In the genomic region with DNA sequence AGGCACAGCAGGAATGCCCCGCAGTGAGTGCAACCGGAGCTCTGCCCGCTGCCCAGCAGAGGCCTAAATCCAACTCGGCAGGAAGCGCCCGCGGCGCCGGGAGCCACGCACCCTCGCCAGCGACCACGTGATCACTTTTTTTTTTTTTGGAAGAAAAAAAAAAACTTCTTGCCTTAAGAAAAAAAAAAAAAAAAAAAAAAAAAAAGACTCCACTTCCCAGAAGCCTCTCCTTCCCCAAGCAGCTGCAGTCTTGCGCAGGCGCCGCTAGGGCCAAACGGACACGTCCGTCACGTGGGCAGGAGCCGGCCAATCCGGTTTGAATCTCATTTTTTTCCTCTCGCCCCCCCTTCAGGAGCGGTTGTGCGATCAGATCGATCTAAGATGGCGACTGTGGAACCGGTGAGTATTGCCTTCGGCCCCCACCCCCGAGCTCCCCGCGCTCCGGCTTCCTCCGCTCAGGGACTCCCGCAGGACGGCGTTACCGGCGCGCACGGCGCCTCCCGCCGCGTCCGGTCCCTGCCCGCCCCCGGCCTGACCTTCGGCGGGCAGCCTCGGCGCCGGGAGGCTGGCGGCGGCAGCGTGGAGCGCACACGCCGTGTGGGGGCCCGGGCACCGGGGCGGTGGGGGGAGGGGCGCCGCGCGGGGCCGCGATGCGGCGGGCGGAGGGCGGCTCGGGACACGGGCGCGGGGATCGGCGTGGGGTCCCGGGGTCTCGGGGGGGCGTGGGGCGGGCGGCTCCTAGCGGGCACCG, we compare ENCODE assay signal across 8 mouse cellular contexts. TPM values are rescaled to one million over a fixed set of nuclear protein-coding genes. Genes with fewer than 3 reads are reported as not detected.
DNase-seq lines count a peak whose midpoint lies in the region; ATAC-seq and TF ChIP-seq lines count a peak whose summit lies in the region.

No protein-coding gene starts in this region.

- H3K79me2 ChIP-seq in MEL (ENCODE audit: control insufficient read depth, insufficient read depth, low read length, poor library complexity) = peaks cover 51% of the 10 kb centered on the region

- peak overlapping the region; percentile 89 for H3K27ac ChIP-seq in MEL (ENCODE audit: control insufficient read depth, low read depth, low read length)
- peak overlapping the region; percentile 23; the same call in 1 of the 2 replicates for H3K27ac ChIP-seq in cerebellum, adult 2 months (ENCODE audit: insufficient read depth, low read length)
- peak overlapping the region; percentile 98 for H3K27ac ChIP-seq in forebrain, postnatal 0 days (ENCODE audit: low read depth, low read length)
- peak overlapping the region; percentile 93 for H3K27ac ChIP-seq in lung, embryonic 15.5 days

- H3K27me3 ChIP-seq in MEL (ENCODE audit: control insufficient read depth in 1 of 2, insufficient read depth in 2 of 2, low read length in 2 of 2) = no peaks in the 10 kb centered on the region
- H3K27me3 ChIP-seq in cerebellum, adult 2 months (ENCODE audit: control insufficient read depth, insufficient read depth, low read length) = no peaks in the 10 kb centered on the region
- no peaks in the 10 kb centered on the region; the same call in 1 of the 2 replicates for H3K27me3 ChIP-seq in forebrain, postnatal 0 days (ENCODE audit: insufficient read depth, low read length)
- H3K27me3 ChIP-seq in lung, embryonic 15.5 days = no peaks in the 10 kb centered on the region

- WGBS in cerebellum, adult 2 months = under 1% methylated on average over 80 of the region's 85 CpGs
- WGBS in forebrain, postnatal 0 days = under 1% methylated on average over 61 of the region's 85 CpGs
- WGBS in lung, embryonic 15.5 days = under 1% methylated on average over 73 of the region's 85 CpGs

- ATAC-seq in forebrain, postnatal 0 days = peak; percentile 96
- peak; percentile 92 for ATAC-seq in lung, embryonic 15.5 days (ENCODE audit: borderline replicate concordance, extremely low read depth, low FRiP score, low TSS enrichment)

- no peak for TF ChIP-seq CTCF in MEL (IDR thresholded peaks at IDR 0.05 in 2 of 3, conservative IDR thresholded peaks at IDR 0.05 in 1 of 3; ENCODE audit: control insufficient read depth in 1 of 3, insufficient read depth in 1 of 3, low read depth in 2 of 3, low read length in 3 of 3, poor library complexity in 1 of 3, severe bottlenecking in 1 of 3)
- TF ChIP-seq CTCF in cerebellum, adult 2 months (IDR thresholded peaks at IDR 0.05; ENCODE audit: borderline replicate concordance, insufficient read depth, low read depth, low read length) = no peak
- TF ChIP-seq CTCF in forebrain, postnatal 0 days (IDR thresholded peaks at IDR 0.05; ENCODE audit: low read depth) = peak; percentile 56

- peaks cover 0 to 39% of the 10 kb centered on the region in 2 experiments; a peak in 3 of 4 replicates for H3K36me3 ChIP-seq in MEL (ENCODE audit: control insufficient read depth in 1 of 2, insufficient read depth in 2 of 2, low read length in 2 of 2)
- H3K36me3 ChIP-seq in forebrain, postnatal 0 days (ENCODE audit: insufficient read depth) = no peaks in the 10 kb centered on the region
- no peaks in the 10 kb centered on the region for H3K36me3 ChIP-seq in lung, embryonic 15.5 days

- H3K9ac ChIP-seq in MEL (ENCODE audit: control insufficient read depth, low read depth, low read length, poor library complexity, severe bottlenecking) = peak overlapping the region; percentile 94
- peak overlapping the region; percentile 91 for H3K9ac ChIP-seq in forebrain, postnatal 0 days
- H3K9ac ChIP-seq in lung, embryonic 15.5 days = peak overlapping the region; percentile 96

- peak overlapping the region; percentile 93 for H3K4me2 ChIP-seq in forebrain, postnatal 0 days (ENCODE audit: low read depth)
- peak overlapping the region; percentile 78 for H3K4me2 ChIP-seq in lung, embryonic 15.5 days

- DNase-seq in MEL (ENCODE audit: low read depth, low spot score) = peak; percentile 99
- DNase-seq in cerebellum, adult 2 months = peak; percentile 97 to 99
- DNase-seq in forebrain, postnatal 0 days = peak; percentile 99
- DNase-seq in heart, postnatal 4 days = peak; percentile 97
- peak; percentile 97 to 98 for DNase-seq in layer of hippocampus, adult 8-10 months (ENCODE audit: low spot score in 2 of 2)
- peak; percentile 99 for DNase-seq in ovary, adult 18-20 months (ENCODE audit: low spot score)
- DNase-seq in thymus, postnatal 0 days (ENCODE audit: low spot score) = peak; percentile 98

- H3K4me1 ChIP-seq in MEL (ENCODE audit: control insufficient read depth in 1 of 2, insufficient read depth in 2 of 2, low read length in 2 of 2) = peaks cover 18 to 27% of the 10 kb centered on the region in 2 experiments
- H3K4me1 ChIP-seq in cerebellum, adult 2 months (ENCODE audit: control insufficient read depth, insufficient read depth, low read length) = peaks cover 2% of the 10 kb centered on the region; the same call in 1 of the 2 replicates
- H3K4me1 ChIP-seq in forebrain, postnatal 0 days (ENCODE audit: insufficient read depth) = peaks cover 21% of the 10 kb centered on the region; the same call in 1 of the 2 replicates
- peaks cover 42% of the 10 kb centered on the region for H3K4me1 ChIP-seq in lung, embryonic 15.5 days

- peak; percentile 57 to 98 for TF ChIP-seq POLR2A in MEL (IDR thresholded peaks at IDR 0.05; ENCODE audit: control insufficient read depth in 1 of 2, insufficient read depth in 1 of 2, low read depth in 1 of 2, low read length in 2 of 2, poor library complexity in 1 of 2)
- TF ChIP-seq POLR2A in cerebellum, adult 2 months (IDR thresholded peaks at IDR 0.05; ENCODE audit: borderline replicate concordance, insufficient read depth, low read length) = peak; percentile 57; the same call in 1 of the 2 replicates

- peak overlapping the region; percentile 78 to 97 for H3K4me3 ChIP-seq in MEL (ENCODE audit: control insufficient read depth in 1 of 2, insufficient read depth in 1 of 2, low read depth in 2 of 2, low read length in 2 of 2)
- H3K4me3 ChIP-seq in cerebellum, adult 2 months (replicated peaks; ENCODE audit: insufficient read depth, low read depth, low read length) = peak overlapping the region; percentile 57
- peak overlapping the region; percentile 100 for H3K4me3 ChIP-seq in forebrain, postnatal 0 days (ENCODE audit: low read depth, low read length)
- peak overlapping the region; percentile 100 for H3K4me3 ChIP-seq in lung, embryonic 15.5 days

- TF ChIP-seq EP300 in MEL (IDR thresholded peaks at IDR 0.05; ENCODE audit: low read depth in 1 of 2, low read length in 2 of 2) = peak in 1 of 2 experiments; percentile 13; a peak in 1 of 4 replicates

- no peaks in the 10 kb centered on the region for H3K9me3 ChIP-seq in MEL (replicated peaks; ENCODE audit: insufficient read depth, low read length)
- H3K9me3 ChIP-seq in forebrain, postnatal 0 days (ENCODE audit: low read length) = no peaks in the 10 kb centered on the region
- no peaks in the 10 kb centered on the region for H3K9me3 ChIP-seq in lung, embryonic 15.5 days

- no peak for TF ChIP-seq RAD21 in MEL (IDR thresholded peaks at IDR 0.05; ENCODE audit: low read depth, low read length)

TF ChIP-seq in MEL, 35 proteins besides CTCF, POLR2A, EP300 and RAD21 (continues in another document):
- TF ChIP-seq MAZ (IDR thresholded peaks at IDR 0.05; ENCODE audit: low read depth, low read length) (peak; percentile 92; the same call in 1 of the 2 replicates), MEF2A (IDR thresholded peaks at IDR 0.05; ENCODE audit: extremely low read depth, insufficient replicate concordance, low read depth, low read length, poor library complexity, severe bottlenecking) (no peak), ZC3H11A (IDR thresholded peaks at IDR 0.05; ENCODE audit: low read depth, low read length) (no peak), BHLHE40 (IDR thresholded peaks at IDR 0.05; ENCODE audit: borderline replicate concordance, low read depth, low read length) (peak; percentile 7; the same call in 1 of the 2 replicates), GABPA (IDR thresholded peaks at IDR 0.05; ENCODE audit: low read depth, low read length) (no peak), MAFK (IDR thresholded peaks at IDR 0.05; ENCODE audit: borderline replicate concordance, low read depth, low read length) (no peak), NRF1 (IDR thresholded peaks at IDR 0.05; ENCODE audit: insufficient read depth, low read depth, low read length, poor library complexity, severe bottlenecking) (peak; percentile 91), SMC3 (IDR thresholded peaks at IDR 0.05; ENCODE audit: low read depth, low read length) (no peak), CHD2 (IDR thresholded peaks at IDR 0.05; ENCODE audit: low read length) (no peak), MYB (IDR thresholded peaks at IDR 0.05; ENCODE audit: low read depth, low read length) (peak; percentile 96), NELFE (IDR thresholded peaks at IDR 0.05; ENCODE audit: low read depth, low read length) (peak; percentile 94), ZNF384 (IDR thresholded peaks at IDR 0.05; ENCODE audit: low read depth, low read length) (peak; percentile 100), POLR2AphosphoS2 (IDR thresholded peaks at IDR 0.05; ENCODE audit: low read length) (peak; percentile 89)

RNA-seq across cellular contexts. Expression of a gene that starts 1.1 kb away (rescaled TPM):
- 363 and 364 TPM in 2 replicates for total RNA-seq in MEL (2012; rRNA removed)
- polyA plus RNA-seq in MEL (2012; ENCODE audit: insufficient read depth in 1 of 2, insufficient read length in 2 of 2, low read depth in 1 of 2, low replicate concordance in 2 of 2, missing spikeins in 1 of 2) = 100 to 1,000 TPM in 1 of 2 experiments, 10 to 100 TPM in 1; 83.5 to 490 TPM
- 137 and 138 TPM in 2 replicates for polyA plus RNA-seq in cerebellum, adult 2 months (2012; rRNA removed)
- total RNA-seq in forebrain, postnatal 0 days (2014; rRNA removed) = 115 and 121 TPM in 2 replicates
- polyA plus RNA-seq in forebrain, postnatal 0 days (2015; fragmentation: Nextera tagmentation; extraction: Ambion mirVana) = 322 and 355 TPM in 2 replicates
- 100 to 1,000 TPM; 146 to 150 TPM for total RNA-seq in heart, postnatal 4 days (2021)
- total RNA-seq in layer of hippocampus, adult 8-10 months (2022) = 100 to 1,000 TPM; 167 to 181 (median 177) TPM
- 343 and 357 TPM in 2 replicates for polyA plus RNA-seq in lung, embryonic 15.5 days (2015; fragmentation: Nextera tagmentation; extraction: Ambion mirVana)
- 251 and 280 TPM in 2 replicates for polyA plus RNA-seq in thymus, postnatal 0 days (2015; fragmentation: Nextera tagmentation; extraction: Ambion mirVana)

RNA-seq across cellular contexts. Expression of a gene that starts 37.8 kb away (rescaled TPM):
- total RNA-seq in MEL (2012; rRNA removed) = 71.0 and 73.1 TPM in 2 replicates
- 10 to 100 TPM; 57.4 to 96.3 TPM for polyA plus RNA-seq in MEL (2012; ENCODE audit: insufficient read depth in 1 of 2, insufficient read length in 2 of 2, low read depth in 1 of 2, low replicate concordance in 2 of 2, missing spikeins in 1 of 2)
- polyA plus RNA-seq in cerebellum, adult 2 months (2012; rRNA removed) = 43.1 and 45.3 TPM in 2 replicates
- total RNA-seq in forebrain, postnatal 0 days (2014; rRNA removed) = 61.8 and 66.9 TPM in 2 replicates
- polyA plus RNA-seq in forebrain, postnatal 0 days (2015; fragmentation: Nextera tagmentation; extraction: Ambion mirVana) = 43.0 and 50.2 TPM in 2 replicates
- 10 to 100 TPM; 48.0 to 48.6 TPM for total RNA-seq in heart, postnatal 4 days (2021)
- total RNA-seq in layer of hippocampus, adult 8-10 months (2022) = 10 to 100 TPM; 46.0 to 50.2 (median 47.7) TPM
- 44.2 and 46.3 TPM in 2 replicates for polyA plus RNA-seq in lung, embryonic 15.5 days (2015; fragmentation: Nextera tagmentation; extraction: Ambion mirVana)
- 32.8 and 36.3 TPM in 2 replicates for polyA plus RNA-seq in thymus, postnatal 0 days (2015; fragmentation: Nextera tagmentation; extraction: Ambion mirVana)

Comparison
In these comparisons a context has a peak if more than half of its experiments do, and no peak if none do; other contexts are left out.
1. Peak in every context shown above with its lines: DNase-seq, ATAC-seq, H3K4me3 ChIP-seq and H3K27ac ChIP-seq.
2. H3K27ac ChIP-seq: peak in every context shown above with its lines; median percentile 98 in forebrain, postnatal 0 days; 93 in lung, embryonic 15.5 days; 89 in MEL; 23 in cerebellum, adult 2 months.